Mouse (Mus musculus) T-cell, adult 66 days (primary cell): Measurements from ENCODE around the gene Disp3. TPM values are rescaled to one million over a fixed set of nuclear protein-coding genes. Genes with fewer than 3 reads are reported as not detected.

Source experiments
- total RNA-seq, 2 experiments: library from RNA; stranded (reverse); gene quantifications; 3 replicates in 1 of 2; 4 replicates in 1 of 2; pipeline ENCODE4 v1.2.4; 2023

Gene Disp3
- not detected for total RNA-seq

DNA sequence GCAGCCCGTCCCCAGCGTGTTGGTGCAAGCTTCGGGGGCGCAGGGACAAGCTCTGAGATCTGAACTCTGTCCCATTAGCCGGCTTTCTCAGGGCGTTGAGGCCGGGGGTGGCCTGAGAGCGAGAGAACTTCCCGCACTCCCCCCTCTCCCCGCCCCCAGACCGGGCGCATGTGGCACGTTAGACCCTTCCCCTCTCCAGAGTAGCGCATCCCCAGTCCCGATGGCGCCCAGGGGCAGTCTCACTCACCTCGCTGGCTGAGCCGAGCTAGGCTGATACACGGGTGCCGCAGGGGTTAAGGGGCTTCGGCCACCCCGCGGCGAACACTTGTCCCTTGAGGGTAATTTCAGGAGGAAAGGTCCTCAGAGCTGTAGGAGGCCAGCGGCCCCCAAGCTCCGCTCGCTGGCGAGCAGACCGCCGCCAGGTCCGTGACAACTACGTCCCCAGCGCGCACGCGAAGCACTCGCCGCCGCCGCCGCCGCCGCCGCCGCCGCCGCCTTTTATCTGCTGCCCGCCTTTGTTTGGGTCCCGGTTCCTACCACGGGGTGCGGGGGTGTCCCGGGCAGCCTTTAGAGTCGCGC, at the start of gene Disp3:
TSS of gene Disp3 (minus strand) at position 490 of the 579 bp plus-strand sequence.

Other genes with a start within 250 kb of the Disp3 start
- 10 to 100 TPM; 27.6 to 29.3 TPM for gene Clcn6, start 249.1 kb downstream of the Disp3 start, total RNA-seq
- gene Mthfr, start 248.9 kb downstream of the Disp3 start, total RNA-seq, result 10 to 100 TPM; 18.5 to 21.1 TPM
- 10 to 100 TPM; 19.9 to 26.1 TPM for gene Agtrap, start 199.9 kb downstream of the Disp3 start, total RNA-seq
- 10 to 100 TPM; 24.7 to 31.2 TPM for gene Mad2l2, start 157.6 kb downstream of the Disp3 start, total RNA-seq
- gene Draxin, start 157.3 kb downstream of the Disp3 start, total RNA-seq, result not detected
- 10 to 100 TPM; 13.1 to 15.6 TPM for gene Fbxo6, start 135.8 kb downstream of the Disp3 start, total RNA-seq
- 1 to 10 TPM; 2.8 to 4.6 TPM for gene Fbxo44, start 127.5 kb downstream of the Disp3 start, total RNA-seq
- gene Fbxo2, start 127.3 kb downstream of the Disp3 start, total RNA-seq, result not detected
- 1 to 10 TPM; 7.1 to 7.4 TPM for gene Ubiad1, start 156.8 kb upstream of the Disp3 start, total RNA-seq
- gene Mtor, start 160.6 kb upstream of the Disp3 start, total RNA-seq, result 10 to 100 TPM; 47.8 to 49.5 TPM
- under 1 TPM in 1 of 2 experiments, not detected in 1; 0.26 TPM for gene Angptl7, start 212.5 kb upstream of the Disp3 start, total RNA-seq